Mouse (Mus musculus): Measurements from ENCODE around the gene Zdhhc19. TPM values are rescaled to one million over a fixed set of nuclear protein-coding genes. Genes with fewer than 3 reads are reported as not detected.

Gene Zdhhc19
- polyA plus RNA-seq (2012; rRNA removed) = 0.01 TPM in 1 of 2 replicates, not detected in the other

GRCm38 (mm10) chr16:32495965-32496364 lies at the start of gene Zdhhc19:
TSS of gene Zdhhc19 (plus strand) at chr16:32496265.

GRCm38 (mm10) chr16:32487234-32488111 lies 8.6 kb upstream of the Zdhhc19 start, which contains the start of gene Slc51a:
TSS of gene Slc51a (minus strand) at chr16:32487879.

GRCm38 (mm10) chr16:32608712-32609400 lies 112.8 kb downstream of the Zdhhc19 start, which contains the start of gene Tfrc:
TSS of gene Tfrc (plus strand) at chr16:32608920.

Other genes starting within 250 kb of the Zdhhc19 start
- 4.2 and 5.1 TPM in 2 replicates for gene Fbxo45, start 249.1 kb upstream of the Zdhhc19 start, polyA plus RNA-seq (2012; rRNA removed)
- 8.9 and 9.0 TPM in 2 replicates for gene Wdr53, start 249.0 kb upstream of the Zdhhc19 start, polyA plus RNA-seq (2012; rRNA removed)
- gene Smco1, start 224.8 kb upstream of the Zdhhc19 start, polyA plus RNA-seq (2012; rRNA removed) = not detected in 2 replicates
- 6.9 and 7.9 TPM in 2 replicates for gene Rnf168, start 218.8 kb upstream of the Zdhhc19 start, polyA plus RNA-seq (2012; rRNA removed)
- 5.0 and 5.1 TPM in 2 replicates for gene Ubxn7, start 164.0 kb upstream of the Zdhhc19 start, polyA plus RNA-seq (2012; rRNA removed)
- 0.05 and 0.06 TPM in 2 replicates for gene Tm4sf19, start 95.8 kb upstream of the Zdhhc19 start, polyA plus RNA-seq (2012; rRNA removed)
- 3.0 and 3.1 TPM in 2 replicates for gene Tctex1d2, start 76.6 kb upstream of the Zdhhc19 start, polyA plus RNA-seq (2012; rRNA removed)
- 15.8 and 17.9 TPM in 2 replicates for gene Pcyt1a, start 65.3 kb upstream of the Zdhhc19 start, polyA plus RNA-seq (2012; rRNA removed)
- 0.14 and 0.17 TPM in 2 replicates for gene Slc51a, start 8.4 kb upstream of the Zdhhc19 start, polyA plus RNA-seq (2012; rRNA removed)
- 263 and 298 TPM in 2 replicates for gene Tfrc, start 112.7 kb downstream of the Zdhhc19 start, polyA plus RNA-seq (2012; rRNA removed)
- 12.2 and 14.2 TPM in 2 replicates for gene Tnk2, start 147.6 kb downstream of the Zdhhc19 start, polyA plus RNA-seq (2012; rRNA removed)
- gene Muc4, start 239.6 kb downstream of the Zdhhc19 start, polyA plus RNA-seq (2012; rRNA removed) = 0.35 and 0.60 TPM in 2 replicates